Mouse (Mus musculus) E14TG2a.4 (cell line): ENCODE data around the gene Flt1.

Experiments
- CTCF ChIP-seq: conservative IDR thresholded peaks from 2 replicates; pipeline ENCODE4 v1.5.1; 2014; ENCODE audit warnings: low read length
- NANOG ChIP-seq: IDR thresholded peaks from 2 replicates; pipeline ENCODE4 v1.6.1; 2014; ENCODE audit warnings: borderline replicate concordance, low read length, mixed read lengths
- POU5F1 ChIP-seq: IDR thresholded peaks from 2 replicates; pipeline ENCODE4 v1.6.1; 2014; ENCODE audit warnings: low read length, borderline replicate concordance

DNA sequence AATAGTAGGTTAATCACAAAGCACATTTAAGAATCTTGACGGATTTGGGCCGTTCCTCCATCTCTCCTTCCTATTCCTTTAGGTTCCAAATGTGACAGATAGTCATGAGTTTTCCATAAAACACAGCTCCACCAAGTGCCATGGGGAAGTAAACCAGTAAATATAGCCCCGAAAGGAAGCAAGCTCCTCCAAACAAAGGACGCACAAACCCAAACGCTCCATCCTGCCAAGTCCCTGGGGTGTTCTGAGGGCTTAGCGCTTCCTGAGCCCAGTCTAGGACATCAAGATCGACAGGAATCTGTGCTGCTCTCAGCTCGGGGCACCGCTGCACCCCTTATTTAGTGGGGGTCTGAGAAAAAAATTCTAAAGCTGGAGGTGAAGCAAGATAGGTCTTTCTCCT lies 141.2 kb downstream of the Flt1 start:
- TF ChIP-seq CTCF (no peak), POU5F1 (no peak), NANOG (no peak)
